Mouse (Mus musculus) cerebellum, adult 11-12 months (tissue): ENCODE measurements at regions not wholly inside any gene's neighbourhood (a gene's known extent, or its start where the extent isn't known, plus 50 kb on each side); places are given as distances from the start of the nearest gene placed in this dataset.
A peak's percentile ranks its signal among the peaks of the same experiment; 100 is the strongest.

Source experiments
- DNase-seq: peaks from one replicate; pipeline ENCODE4 v3.0.0; 2022

DNA sequence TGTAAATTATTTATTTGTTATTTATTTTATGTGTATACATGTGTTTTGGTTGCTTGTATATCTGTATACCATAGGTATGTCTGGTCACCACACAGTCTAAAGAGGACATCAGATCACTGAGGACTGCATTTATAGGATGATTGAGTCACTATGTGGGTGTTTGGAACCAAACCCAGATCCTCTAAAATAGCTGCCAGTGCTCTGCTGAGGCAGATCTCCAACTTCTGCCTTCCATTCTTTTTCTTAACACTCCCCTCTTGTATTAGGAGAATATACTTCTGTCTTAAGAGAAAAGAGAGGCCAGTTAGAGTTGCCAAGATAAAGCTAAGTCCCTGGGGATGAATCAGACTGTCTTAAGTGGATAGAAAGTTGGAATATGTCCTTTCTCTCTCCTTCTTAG, 424.2 kb downstream of the Cntn6 start:
- no peak for DNase-seq

DNA sequence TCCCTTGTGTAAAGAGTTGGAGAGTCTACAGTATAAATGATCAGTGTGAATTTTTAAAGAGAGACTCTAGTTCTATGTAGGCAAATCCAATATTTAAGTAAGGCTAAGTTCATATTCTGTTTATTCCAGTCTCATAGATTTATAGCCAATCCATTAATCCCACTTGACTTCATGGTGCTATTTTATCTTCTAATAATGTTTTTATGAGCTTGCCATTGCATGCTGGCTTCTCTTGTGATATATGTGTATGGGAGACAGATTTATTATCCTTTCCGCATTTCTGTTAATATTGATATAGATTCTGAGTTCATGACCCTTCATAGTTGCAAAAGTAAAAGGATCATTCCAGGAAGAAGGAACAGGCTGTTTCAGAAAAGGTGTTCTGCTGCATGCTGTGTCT, 430.0 kb downstream of the Cntn6 start:
- DNase-seq, result no peak

DNA sequence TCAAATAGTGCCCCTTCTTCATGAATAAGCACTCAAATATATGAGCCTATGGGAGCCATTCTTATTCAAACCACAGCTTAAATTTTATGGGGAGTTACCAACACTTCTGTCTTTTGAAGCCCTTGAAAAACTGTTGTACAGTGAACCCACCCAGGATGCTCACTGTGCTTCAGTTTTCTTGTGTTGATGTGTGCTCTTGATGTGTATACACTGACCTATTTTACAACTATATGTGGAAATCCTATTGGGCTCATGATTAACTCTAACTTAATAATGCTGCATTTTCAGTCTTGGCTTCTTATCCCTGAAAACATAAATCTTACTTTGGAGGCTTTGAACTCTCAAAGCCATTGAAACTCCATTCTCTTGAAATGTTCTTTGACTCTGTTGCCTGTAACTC, 433.5 kb downstream of the Cntn6 start:
- DNase-seq, result no peak

DNA sequence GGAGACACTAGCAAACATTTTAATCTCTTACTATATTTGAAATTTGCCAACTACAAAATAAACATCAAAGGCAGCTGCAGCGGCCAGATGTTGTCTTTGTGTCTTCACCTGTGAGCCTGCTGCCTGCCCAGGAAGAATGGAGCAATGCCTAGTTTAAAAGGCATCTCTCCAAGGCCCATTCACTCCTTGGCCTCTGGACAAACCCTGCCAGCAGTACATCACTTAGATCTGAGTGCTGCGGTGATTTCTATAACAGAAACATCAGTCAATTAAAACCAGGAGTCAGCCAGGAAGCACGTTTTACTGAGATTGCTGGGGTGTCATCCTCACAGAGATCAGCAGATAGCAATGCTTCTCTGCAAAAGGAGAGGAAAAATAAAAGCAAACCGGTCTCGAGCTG, 437.7 kb downstream of the Cntn6 start:
- no peak for DNase-seq

DNA sequence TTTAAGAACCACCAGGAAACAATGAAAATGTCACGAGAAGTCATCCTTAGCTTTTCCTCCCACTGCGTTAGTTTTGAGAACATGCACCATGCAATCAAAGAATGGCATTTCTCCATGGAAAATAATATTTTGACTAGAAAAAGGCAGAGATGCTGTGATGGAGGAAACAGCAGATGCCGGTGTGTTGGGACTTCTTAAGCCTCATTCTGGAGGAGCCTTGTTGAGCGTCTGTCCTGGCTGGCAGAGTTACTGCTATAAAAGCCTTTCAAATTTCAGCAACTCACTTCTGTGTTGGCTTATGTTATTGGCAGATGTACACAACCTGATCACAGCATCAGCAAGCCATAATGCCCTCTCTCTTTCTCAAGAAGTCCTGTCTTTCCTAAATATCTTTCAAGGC, 439.6 kb downstream of the Cntn6 start:
- DNase-seq, result no peak

DNA sequence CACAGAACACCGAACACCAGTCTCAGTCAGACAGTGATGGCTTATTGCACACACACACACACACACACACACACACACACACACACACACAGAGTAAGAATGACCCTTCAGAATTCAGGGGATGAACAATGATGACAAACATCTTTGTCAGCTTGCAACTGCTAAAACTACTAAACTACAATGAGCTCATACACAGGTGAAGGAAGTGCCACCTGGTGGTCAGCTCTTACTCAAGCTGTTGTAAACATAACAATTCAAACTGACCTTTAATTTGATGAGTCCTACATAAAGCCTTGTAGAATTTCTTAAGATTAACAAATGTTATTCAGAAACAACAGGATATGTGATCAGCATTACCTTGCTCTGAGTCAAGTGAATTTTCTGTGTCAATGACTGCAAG, 446.5 kb downstream of the Cntn6 start:
- DNase-seq, result no peak

DNA sequence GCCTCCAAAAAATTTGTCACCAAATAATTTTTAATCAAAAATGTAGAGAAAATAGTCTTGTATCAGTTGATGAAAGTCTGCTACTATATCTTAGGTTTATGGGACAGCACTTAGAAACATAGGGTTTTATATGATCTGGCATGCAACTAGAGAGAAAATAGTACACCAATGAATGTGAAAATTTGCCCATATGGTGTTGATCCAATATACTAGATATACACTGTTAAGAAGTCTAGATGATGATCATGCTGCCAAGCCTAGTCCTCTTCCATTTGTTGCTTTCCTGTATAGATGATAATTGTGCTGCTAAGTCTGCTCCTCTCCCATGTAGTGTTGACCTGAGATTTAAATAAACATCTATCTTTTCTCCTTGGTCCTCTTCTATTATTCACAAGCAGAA, 481.9 kb downstream of the Cntn6 start:
- no peak for DNase-seq

DNA sequence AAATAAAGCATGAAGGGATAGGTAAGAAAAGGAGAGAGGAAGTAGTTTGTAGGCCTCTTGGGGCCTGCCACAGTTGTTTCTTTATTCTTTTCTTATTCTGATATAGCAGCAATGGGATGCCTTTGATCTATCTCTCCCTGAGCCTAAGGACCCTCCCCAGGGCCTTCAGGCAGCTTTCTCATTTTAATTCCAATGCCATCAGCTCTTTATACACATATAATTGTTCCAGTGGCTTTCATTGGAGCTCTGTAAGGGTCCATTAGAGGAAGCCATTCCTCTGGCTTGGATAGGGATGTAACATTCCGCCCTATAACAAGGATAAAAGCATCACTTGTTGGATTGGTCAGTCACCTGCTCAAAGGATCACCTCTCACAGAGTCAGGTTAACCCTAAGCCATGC, 491.6 kb downstream of the Cntn6 start:
- DNase-seq, result no peak

DNA sequence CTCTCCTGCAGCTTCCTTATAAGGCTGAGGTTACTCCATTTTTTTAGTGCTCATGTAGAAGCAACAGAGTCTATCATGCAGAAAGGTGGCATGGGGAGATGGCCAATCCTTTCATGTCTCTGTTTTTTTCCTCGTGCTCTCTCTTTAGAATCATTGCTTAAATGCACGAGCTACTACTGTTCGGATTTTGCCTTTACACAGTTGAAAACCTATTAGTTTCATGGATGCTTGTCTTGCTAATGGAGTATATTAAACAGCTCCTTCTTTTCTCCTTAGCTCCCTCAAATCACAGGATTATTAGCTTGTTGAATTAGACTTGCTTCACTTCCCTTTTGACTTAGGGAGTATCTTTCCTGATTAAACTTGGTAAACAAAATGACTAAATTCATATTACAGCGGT, 497.3 kb downstream of the Cntn6 start:
- no peak for DNase-seq

DNA sequence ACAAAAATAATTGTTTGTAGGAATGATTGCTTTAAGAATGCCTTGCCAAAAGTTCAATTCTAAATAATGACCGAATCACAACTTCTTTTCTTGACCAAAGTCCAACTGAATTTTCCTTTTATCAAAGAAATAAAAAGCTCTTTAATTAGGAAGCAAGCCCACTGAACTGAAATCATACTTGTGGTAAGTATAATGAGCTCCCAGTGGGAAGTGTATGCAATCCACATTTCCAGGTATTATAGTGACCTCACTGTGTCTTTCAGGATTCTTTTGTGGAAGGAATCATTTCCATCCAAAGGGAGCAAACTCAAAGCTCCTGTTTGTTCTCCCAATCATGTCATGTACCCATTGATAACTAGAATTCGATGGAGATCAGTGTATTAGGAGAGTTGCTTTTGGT, 497.8 kb downstream of the Cntn6 start:
- no peak for DNase-seq

DNA sequence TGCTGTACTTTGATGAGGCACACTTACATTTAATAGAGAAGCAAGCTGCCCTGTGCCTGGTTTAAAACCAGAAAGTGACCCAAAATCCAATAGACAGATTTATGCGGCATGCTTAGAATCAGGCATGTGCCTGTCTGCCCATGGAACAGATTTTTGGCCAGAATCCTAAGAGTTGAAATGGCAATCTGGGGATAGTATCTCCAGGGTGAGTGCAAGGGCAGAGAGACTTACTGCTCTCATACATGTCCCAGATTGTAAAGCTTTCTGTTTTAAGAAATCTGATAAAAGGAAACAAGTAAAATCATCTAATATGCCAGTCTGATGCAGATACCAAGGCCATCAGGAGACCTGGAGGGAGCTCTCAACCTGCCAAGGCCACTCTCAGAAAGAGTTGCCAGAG, 507.0 kb downstream of the Cntn6 start:
- peak; percentile 3 for DNase-seq

DNA sequence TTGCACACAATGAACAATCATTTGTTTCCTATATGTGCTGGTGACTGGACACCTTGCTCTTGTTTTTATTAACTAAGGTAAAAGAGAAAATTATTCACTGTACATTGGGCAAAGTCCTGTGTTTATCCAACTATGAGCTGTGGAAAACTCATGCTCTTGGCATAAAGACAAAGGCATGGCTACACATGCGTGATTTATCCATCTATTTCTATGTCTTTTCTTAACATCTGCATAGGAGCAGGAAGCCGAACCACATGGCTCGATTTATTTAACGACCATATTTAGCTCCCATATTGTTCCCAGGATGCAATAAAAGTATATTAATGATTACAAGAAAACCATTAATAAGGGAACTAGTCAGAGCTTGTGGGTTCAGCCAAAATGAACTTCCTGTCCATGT, 528.1 kb downstream of the Cntn6 start:
- DNase-seq, result no peak

DNA sequence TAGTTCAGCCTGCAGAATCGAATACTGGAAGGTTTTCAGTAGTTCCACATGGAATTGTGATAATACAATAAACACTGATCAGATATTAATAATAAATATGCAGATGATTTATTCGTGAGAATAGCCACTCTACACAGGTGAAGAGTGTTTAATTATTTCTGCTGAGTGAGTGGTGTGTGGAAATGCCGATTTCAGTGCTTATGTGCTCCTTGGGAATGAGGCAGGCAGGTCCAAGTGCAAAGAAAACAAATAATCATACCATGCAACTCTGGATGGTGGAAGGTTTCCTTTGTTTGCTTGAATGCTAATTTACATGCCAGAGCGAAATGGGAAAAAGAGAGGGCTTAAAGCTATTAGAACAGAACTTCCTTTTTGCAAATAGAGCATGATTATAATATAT, 528.6 kb downstream of the Cntn6 start:
- no peak for DNase-seq

DNA sequence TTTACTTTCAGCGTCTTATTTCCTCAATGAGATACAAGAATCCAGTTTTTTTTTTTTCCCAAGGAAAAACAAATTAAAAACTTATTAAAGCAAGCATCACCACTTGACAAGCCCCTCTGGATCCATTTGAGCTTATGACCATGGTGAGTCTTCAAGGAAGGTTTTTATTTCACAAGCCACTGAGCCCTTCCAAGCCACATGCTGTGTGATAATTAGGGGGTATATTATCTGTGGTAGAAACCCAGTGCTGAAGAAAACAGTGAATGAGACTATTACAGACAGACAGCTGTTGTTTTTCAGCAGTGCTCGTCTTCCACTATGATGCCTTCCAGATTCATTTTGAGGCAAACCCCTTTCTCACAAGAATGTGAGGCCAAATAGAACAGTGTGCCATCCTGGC, 573.6 kb downstream of the Cntn6 start:
- DNase-seq, result no peak

DNA sequence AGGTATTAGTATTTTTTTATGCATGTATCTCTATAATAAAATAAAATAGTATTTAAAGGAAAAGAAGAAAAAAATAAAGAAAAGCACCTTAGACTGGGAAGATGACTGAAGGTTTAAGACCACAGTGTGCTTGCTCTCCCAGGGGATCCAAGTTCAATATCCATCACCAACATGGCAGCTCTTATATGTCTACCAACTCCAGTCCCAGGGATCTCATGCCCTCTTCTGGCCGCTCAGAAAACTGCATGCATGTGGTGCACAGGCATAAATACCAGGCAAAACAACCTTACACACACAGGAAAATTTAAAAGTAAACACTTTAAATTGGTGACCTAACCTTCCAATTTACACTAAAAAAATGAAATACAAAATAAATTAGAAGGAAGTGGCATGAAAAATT, 586.6 kb upstream of the Cntn4 start:
- no peak for DNase-seq
